Mouse (Mus musculus): ENCODE data around the gene Prl. TPM values are rescaled to one million over a fixed set of nuclear protein-coding genes. Genes with fewer than 3 reads are reported as not detected.
"Not testable (repeated sequence)": the region's sequence is repeated elsewhere in the genome, so short reads cannot be mapped to it uniquely, and the experiment has no call there.

Gene Prl
- not detected for total RNA-seq (2021)
- long read RNA-seq, experiment 1, result 0 reads
- long read RNA-seq, experiment 2, result 0 reads

- no peak for DNase-seq (ENCODE audit: low spot score in 2 of 2)
These were observed at the start of gene Prl for GRCm38 (mm10) chr13:27057270-27057669. TSS of gene Prl (plus strand) at chr13:27057570.

- DNase-seq (ENCODE audit: low spot score in 2 of 2), result no peak
These were observed 30.8 kb upstream of the Prl start for GRCm38 (mm10) chr13:27026614-27027013.

GRCm38 (mm10) chr13:27027376-27027775 is 30.0 kb upstream of the Prl start:
- no peak for DNase-seq (ENCODE audit: low spot score in 2 of 2)

- no peak for DNase-seq (ENCODE audit: low spot score in 2 of 2)
These were observed 28.7 kb upstream of the Prl start for GRCm38 (mm10) chr13:27028501-27029240.

GRCm38 (mm10) chr13:27031101-27031852 is 26.1 kb upstream of the Prl start:
- no peak for DNase-seq (ENCODE audit: low spot score in 2 of 2)

- DNase-seq (ENCODE audit: low spot score in 2 of 2), result no peak
These were observed 25.5 kb upstream of the Prl start for GRCm38 (mm10) chr13:27031853-27032240.

GRCm38 (mm10) chr13:27032998-27033397 is 24.4 kb upstream of the Prl start:
- DNase-seq (ENCODE audit: low spot score in 2 of 2), result no peak

- DNase-seq (ENCODE audit: low spot score in 2 of 2), result no peak
These were observed 15.2 kb upstream of the Prl start for GRCm38 (mm10) chr13:27042185-27042584.

GRCm38 (mm10) chr13:27043326-27043725 is 14.0 kb upstream of the Prl start:
- no peak for DNase-seq (ENCODE audit: low spot score in 2 of 2)

- DNase-seq (ENCODE audit: low spot score in 2 of 2), result no peak
These were observed 1.8 kb downstream of the Prl start for GRCm38 (mm10) chr13:27059177-27059576.

- not testable (repeated sequence) for DNase-seq (ENCODE audit: low spot score in 2 of 2)
These were observed 36.5 kb downstream of the Prl start, which contains the start of gene Prl3d1 for GRCm38 (mm10) chr13:27093890-27094289. TSS of gene Prl3d1 (plus strand) at chr13:27094190.

Other genes starting within 250 kb of the Prl start
- not detected for gene Prl3d1, start 36.6 kb downstream of the Prl start, total RNA-seq (2021)
- gene Prl3d2, start 64.1 kb downstream of the Prl start, total RNA-seq (2021), result not detected
- gene Prl3d3, start 99.2 kb downstream of the Prl start, total RNA-seq (2021), result not detected
- not detected for gene Prl3c1, start 139.1 kb downstream of the Prl start, total RNA-seq (2021)
- gene Prl3b1, start 184.3 kb downstream of the Prl start, total RNA-seq (2021), result not detected
- gene Prl3a1, start 201.9 kb downstream of the Prl start, total RNA-seq (2021), result not detected

Data from left cerebral cortex, adult 18-20 months (tissue).